Mouse (Mus musculus) hematopoietic multipotent progenitor cell, adult 10-12 weeks (in vitro differentiated cells): ENCODE data around the gene Hhex. TPM values are rescaled to one million over a fixed set of nuclear protein-coding genes. Genes with fewer than 3 reads are reported as not detected.

Source experiments
- polyA plus RNA-seq: library from polyadenylated mRNA; stranded (reverse); fragments of >175 nt; gene quantifications from 2 replicates; pipeline ENCODE4 v1.2.3, GENCODE M21; 2012; ENCODE audit warnings: low replicate concordance

Hhex gene
- 139 and 409 TPM in 2 replicates for polyA plus RNA-seq

GRCm38 (mm10) chr19:37434263-37434951 is at the start of gene Hhex:
Hhex (plus strand) TSS chr19:37434810.

Other genes with a start within 250 kb of the Hhex start
- gene March5, start 227.3 kb upstream of the Hhex start, polyA plus RNA-seq: 32.8 and 56.9 TPM in 2 replicates
- 8.4 and 8.7 TPM in 2 replicates for gene Cpeb3, start 226.2 kb upstream of the Hhex start, polyA plus RNA-seq
- 2.8 and 4.2 TPM in 2 replicates for gene Ide, start 97.0 kb upstream of the Hhex start, polyA plus RNA-seq
- gene Kif11, start 58.4 kb upstream of the Hhex start, polyA plus RNA-seq: 0.75 and 1.8 TPM in 2 replicates
- 10.6 and 10.7 TPM in 2 replicates for gene Exoc6, start 115.6 kb downstream of the Hhex start, polyA plus RNA-seq